Mouse (Mus musculus): ENCODE measurements at regions not wholly inside any gene's neighbourhood (a gene's known extent, or its start where the extent isn't known, plus 50 kb on each side); places are given as distances from the start of the nearest gene placed in this dataset.

GRCm38 (mm10) chr13:51975330-51975729 is 128.9 kb downstream of the Gadd45g start:
- TF ChIP-seq EP300 (IDR thresholded peaks at IDR 0.05; ENCODE audit: insufficient read depth, low read depth, low read length) (no peak), CTCF (IDR thresholded peaks at IDR 0.05; ENCODE audit: low read depth, low read length) (no peak), POLR2A (IDR thresholded peaks at IDR 0.05; ENCODE audit: insufficient read depth, low read length) (no peak)

All from ES-Bruce4 (cell line).